Mouse (Mus musculus) olfactory bulb, adult 2 months (tissue): Measurements from ENCODE around the gene Ppm1b.

Experiments used
- CTCF ChIP-seq: fragments of 200-500 bp; IDR thresholded peaks from 2 replicates; pipeline ENCODE4 v1.5.1; 2012; ENCODE audit warnings: low read depth, mild to moderate bottlenecking, low read length, moderate library complexity; ENCODE audit not compliant: insufficient read depth
- POLR2A ChIP-seq: fragments of 200-500 bp; IDR thresholded peaks from 2 replicates; pipeline ENCODE4 v1.6.1; 2012; ENCODE audit warnings: mild to moderate bottlenecking, low read depth, low read length, moderate library complexity; ENCODE audit not compliant: insufficient read depth

- TF ChIP-seq POLR2A: no peak
- no peak for TF ChIP-seq CTCF
Observed at GRCm38 (mm10) chr17:84969916-84970315, 13.4 kb downstream of the Ppm1b start.
